Mouse (Mus musculus) erythroblast, embryonic 14.5 days (primary cell): Measurements from ENCODE around the gene Zfp945. TPM values are rescaled to one million over a fixed set of nuclear protein-coding genes. Genes with fewer than 3 reads are reported as not detected.
A peak's percentile ranks its signal among the peaks of the same experiment; 100 is the strongest.
"Not testable (repeated sequence)": the region's sequence is repeated elsewhere in the genome, so short reads cannot be mapped to it uniquely, and the experiment has no call there.

Source experiments
- H3K27me3 ChIP-seq: 2 replicates; pipeline ENCODE4 v1.6.1; 2012; ENCODE audit warnings: inconsistent platforms; ENCODE audit not compliant: control insufficient read depth
- H3K36me3 ChIP-seq: 2 replicates; pipeline ENCODE4 v1.6.1; 2012; ENCODE audit warnings: mild to moderate bottlenecking, inconsistent platforms; ENCODE audit not compliant: control insufficient read depth
- H3K4me1 ChIP-seq: 2 replicates; pipeline ENCODE4 v1.6.1; 2012; ENCODE audit warnings: inconsistent platforms; ENCODE audit not compliant: control insufficient read depth
- H3K4me3 ChIP-seq: replicated peaks from 2 replicates; pipeline ENCODE3; 2012; ENCODE audit warnings: moderate library complexity, mild to moderate bottlenecking, inconsistent platforms
- H3K9me3 ChIP-seq: 2 replicates; pipeline ENCODE4 v1.6.1; 2012; ENCODE audit warnings: low read length, inconsistent platforms, mixed read lengths; ENCODE audit not compliant: control insufficient read depth
- GATA1 ChIP-seq: IDR thresholded peaks from 2 replicates; pipeline ENCODE4 v1.6.1; 2012; ENCODE audit warnings: low read length, inconsistent platforms, mixed read lengths
- TAL1 ChIP-seq: IDR thresholded peaks from 3 replicates; pipeline ENCODE4 v1.6.1; 2012; ENCODE audit warnings: low read length, inconsistent platforms, mixed read lengths
- polyA plus RNA-seq: library from polyadenylated mRNA; stranded (reverse); fragments of >175 nt; gene quantifications from 2 replicates; pipeline ENCODE4 v1.2.3, GENCODE M21; 2012

The Zfp945 gene
- 0.02 TPM in 2 replicates for polyA plus RNA-seq

DNA sequence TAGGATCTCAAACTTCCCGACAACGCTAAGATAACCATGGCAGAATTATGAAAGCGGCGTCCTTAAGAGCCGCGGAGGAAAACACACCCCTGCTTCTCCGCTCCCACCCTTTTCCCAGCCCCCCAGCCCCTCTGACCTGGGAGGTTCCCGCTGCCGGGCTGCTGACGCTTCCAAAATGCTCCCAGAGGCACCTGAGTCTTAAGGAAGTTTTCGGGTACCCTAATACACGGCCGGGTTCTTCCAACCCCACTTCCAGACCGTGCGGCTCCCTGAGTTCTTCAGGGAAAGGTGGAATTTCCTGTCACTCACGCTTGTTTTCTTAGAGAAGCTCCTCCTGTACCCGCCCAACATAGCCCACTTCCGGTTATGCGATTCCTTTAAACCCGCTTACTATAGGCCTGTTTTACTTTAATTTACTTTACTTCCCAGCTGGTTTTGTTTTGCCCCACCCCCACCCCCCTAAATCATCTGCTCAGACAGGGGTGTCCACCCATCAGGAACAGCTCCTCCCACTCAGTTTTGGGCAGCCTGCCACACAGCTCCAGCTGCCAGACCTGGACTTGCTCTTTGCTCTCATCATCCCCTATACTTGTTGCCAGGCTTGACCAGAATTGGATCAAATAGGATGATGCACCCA, at the start of gene Zfp945:
Gene Zfp945 (minus strand): TSS at position 290 of the 637 bp plus-strand sequence.
- Histone ChIP-seq H3K9me3 (no peaks in the 10 kb centered on the region), H3K4me3 (peak within 1 kb of the TSS; percentile 66), H3K4me1 (peaks cover 14% of the 10 kb centered on the region), H3K36me3 (peaks cover 2% of the 10 kb centered on the region; the same call in 1 of the 2 replicates), H3K27me3 (no peaks in the 10 kb centered on the region)
- TF ChIP-seq GATA1 (no peak), TAL1 (no peak)

GRCm38 (mm10) chr17:22888302-22888701, 21.4 kb upstream of the Zfp945 start:
- H3K27me3 ChIP-seq: no peaks in the 10 kb centered on the region
- peaks cover 2% of the 10 kb centered on the region; the same call in 1 of the 2 replicates for H3K9me3 ChIP-seq
- TF ChIP-seq GATA1 (no peak), TAL1 (no peak)
- no peaks in the 10 kb centered on the region for H3K36me3 ChIP-seq
- peaks cover 7% of the 10 kb centered on the region for H3K4me1 ChIP-seq
- H3K4me3 ChIP-seq: no peak overlapping the region

- TF ChIP-seq TAL1: no peak
- TF ChIP-seq GATA1: no peak
- no peaks in the 10 kb centered on the region for H3K36me3 ChIP-seq
- no peaks in the 10 kb centered on the region for H3K27me3 ChIP-seq
- 0 out of 2 replicates have a peak, but pooled peaks cover 2% of the 10 kb centered on the region for H3K9me3 ChIP-seq
- H3K4me3 ChIP-seq: peak overlapping the region; percentile 46
- peaks cover 7% of the 10 kb centered on the region for H3K4me1 ChIP-seq
Observed at GRCm38 (mm10) chr17:22884059-22884698, 17.2 kb upstream of the Zfp945 start.

- Histone ChIP-seq H3K9me3 (peaks cover 8% of the 10 kb centered on the region), H3K4me3 (no peak overlapping the region), H3K4me1 (no peaks in the 10 kb centered on the region), H3K27me3 (no peaks in the 10 kb centered on the region), H3K36me3 (no peaks in the 10 kb centered on the region)
- TF ChIP-seq GATA1: no peak
- no peak for TF ChIP-seq TAL1
Observed at GRCm38 (mm10) chr17:22877427-22878307, 10.7 kb upstream of the Zfp945 start.

DNA sequence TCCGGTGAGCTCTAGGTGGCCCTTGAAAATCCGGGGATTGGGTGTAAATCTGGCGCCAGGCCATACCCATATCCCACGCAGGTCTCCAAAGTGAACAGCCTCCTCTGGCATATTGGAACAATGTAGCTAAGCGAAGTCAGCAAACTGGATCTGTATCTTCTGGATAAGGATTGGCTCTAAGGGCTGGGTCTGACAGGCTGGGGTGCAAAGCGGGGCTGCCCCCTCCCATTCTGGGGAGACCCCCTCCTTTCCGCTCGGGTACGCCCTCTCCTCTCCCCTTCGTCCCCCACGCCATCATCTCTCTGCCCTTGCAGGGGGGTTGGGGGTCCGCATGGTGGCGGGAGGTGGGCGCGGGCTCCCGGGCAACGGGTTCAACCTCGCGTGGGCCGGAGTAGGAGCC, 9.4 kb upstream of the Zfp945 start:
- Histone ChIP-seq H3K4me1 (no peaks in the 10 kb centered on the region), H3K9me3 (peaks cover 8% of the 10 kb centered on the region), H3K27me3 (no peaks in the 10 kb centered on the region), H3K4me3 (no peak overlapping the region), H3K36me3 (no peaks in the 10 kb centered on the region)
- TF ChIP-seq GATA1 (no peak), TAL1 (no peak)

GRCm38 (mm10) chr17:22875549-22875948, 8.6 kb upstream of the Zfp945 start:
- not testable (repeated sequence) for H3K27me3 ChIP-seq, H3K36me3 ChIP-seq, H3K9me3 ChIP-seq, H3K4me3 ChIP-seq, H3K4me1 ChIP-seq

DNA sequence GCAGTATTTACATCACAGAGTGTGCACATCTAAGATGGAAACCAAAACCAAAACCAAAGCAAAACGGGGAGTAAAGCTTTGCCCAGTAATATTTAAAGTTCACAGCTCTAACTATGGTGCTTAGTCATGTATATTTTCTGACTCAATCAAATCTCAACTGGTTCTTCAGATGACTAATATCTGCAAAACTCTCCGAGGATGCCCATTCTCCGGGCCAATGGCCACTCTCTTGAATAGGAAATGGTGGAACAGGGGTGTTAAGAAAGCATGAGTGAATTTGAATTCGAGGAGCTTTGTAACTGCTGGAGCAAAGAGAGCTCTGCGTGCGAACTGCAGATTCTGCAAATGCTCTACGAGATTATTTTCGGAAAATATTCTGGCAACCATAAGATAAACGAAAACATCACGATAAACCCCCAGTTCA, 501 bp downstream of the Zfp945 start:
- Histone ChIP-seq H3K4me3 (peak overlapping the region; percentile 66), H3K36me3 (peaks cover 2% of the 10 kb centered on the region; the same call in 1 of the 2 replicates), H3K9me3 (no peaks in the 10 kb centered on the region), H3K4me1 (peaks cover 14% of the 10 kb centered on the region), H3K27me3 (no peaks in the 10 kb centered on the region)
- TF ChIP-seq GATA1: no peak
- no peak for TF ChIP-seq TAL1

GRCm38 (mm10) chr17:22821166-22821565, 45.8 kb downstream of the Zfp945 start:
- Histone ChIP-seq H3K9me3 (no peaks in the 10 kb centered on the region), H3K27me3 (no peaks in the 10 kb centered on the region), H3K4me1 (peaks cover 3% of the 10 kb centered on the region), H3K4me3 (no peak overlapping the region), H3K36me3 (no peaks in the 10 kb centered on the region)
- TF ChIP-seq TAL1: no peak

- H3K27me3 ChIP-seq: no peaks in the 10 kb centered on the region
- H3K4me3 ChIP-seq: peak overlapping the region; percentile 59
- H3K36me3 ChIP-seq: no peaks in the 10 kb centered on the region
- H3K4me1 ChIP-seq: peaks cover 3% of the 10 kb centered on the region
- no peaks in the 10 kb centered on the region for H3K9me3 ChIP-seq
- TF ChIP-seq GATA1: no peak
Observed at GRCm38 (mm10) chr17:22818199-22818595, 48.7 kb downstream of the Zfp945 start.
